Mouse (Mus musculus): ENCODE data around the gene Sptbn4.

The Sptbn4 gene

GRCm38 (mm10) chr7:27433794-27434193, 13.7 kb downstream of the Sptbn4 start:
- no peak for DNase-seq (ENCODE audit: low spot score in 2 of 2)

GRCm38 (mm10) chr7:27433349-27433748, 14.1 kb downstream of the Sptbn4 start:
- no peak for DNase-seq (ENCODE audit: low spot score in 2 of 2)

- DNase-seq (ENCODE audit: low spot score in 2 of 2): no peak
Observed at GRCm38 (mm10) chr7:27429135-27429534, 18.4 kb downstream of the Sptbn4 start.

GRCm38 (mm10) chr7:27428002-27428401, 19.5 kb downstream of the Sptbn4 start:
- DNase-seq (ENCODE audit: low spot score in 2 of 2): no peak

- DNase-seq (ENCODE audit: low spot score in 2 of 2): no peak
Observed at GRCm38 (mm10) chr7:27427387-27427786, 20.1 kb downstream of the Sptbn4 start.

GRCm38 (mm10) chr7:27423556-27424326, 23.7 kb downstream of the Sptbn4 start:
- no peak for DNase-seq (ENCODE audit: low spot score in 2 of 2)

- DNase-seq (ENCODE audit: low spot score in 2 of 2): no peak
Observed at GRCm38 (mm10) chr7:27419101-27419500, 28.4 kb downstream of the Sptbn4 start.

- DNase-seq (ENCODE audit: low spot score in 2 of 2): no peak
Observed at GRCm38 (mm10) chr7:27417151-27417550, 30.3 kb downstream of the Sptbn4 start.

GRCm38 (mm10) chr7:27408379-27409176, 38.9 kb downstream of the Sptbn4 start:
- DNase-seq (ENCODE audit: low spot score in 2 of 2): peak in 1 of 2 experiments; percentile 64

- no peak for DNase-seq (ENCODE audit: low spot score in 2 of 2)
Observed at GRCm38 (mm10) chr7:27407816-27408215, 39.7 kb downstream of the Sptbn4 start.

- DNase-seq (ENCODE audit: low spot score in 2 of 2): no peak
Observed at GRCm38 (mm10) chr7:27406481-27406880, 41.0 kb downstream of the Sptbn4 start.

- DNase-seq (ENCODE audit: low spot score in 2 of 2): no peak
Observed at GRCm38 (mm10) chr7:27404203-27404942, 43.1 kb downstream of the Sptbn4 start.

GRCm38 (mm10) chr7:27402675-27403074, 44.8 kb downstream of the Sptbn4 start:
- peak in 1 of 2 experiments; percentile 56 for DNase-seq (ENCODE audit: low spot score in 2 of 2)

- no peak for DNase-seq (ENCODE audit: low spot score in 2 of 2)
Observed at GRCm38 (mm10) chr7:27400545-27400944, 46.9 kb downstream of the Sptbn4 start.

GRCm38 (mm10) chr7:27397048-27397949, 50.2 kb downstream of the Sptbn4 start:
- DNase-seq (ENCODE audit: low spot score in 2 of 2): peak in 1 of 2 experiments; percentile 68

GRCm38 (mm10) chr7:27396184-27397047, 51.1 kb downstream of the Sptbn4 start:
- DNase-seq (ENCODE audit: low spot score in 2 of 2): peak in 1 of 2 experiments; percentile 57

- DNase-seq (ENCODE audit: low spot score in 2 of 2): no peak
Observed at GRCm38 (mm10) chr7:27395521-27396183, 51.8 kb downstream of the Sptbn4 start.

GRCm38 (mm10) chr7:27391416-27391815, 56.1 kb downstream of the Sptbn4 start:
- no peak for DNase-seq (ENCODE audit: low spot score in 2 of 2)

GRCm38 (mm10) chr7:27389213-27389612, 58.3 kb downstream of the Sptbn4 start:
- no peak for DNase-seq (ENCODE audit: low spot score in 2 of 2)

GRCm38 (mm10) chr7:27384731-27385130, 62.8 kb downstream of the Sptbn4 start:
- DNase-seq (ENCODE audit: low spot score in 2 of 2): no peak
